Mouse (Mus musculus) neural tube, embryonic 12.5 days (tissue): ENCODE data around the gene Nfkb1. TPM values are rescaled to one million over a fixed set of nuclear protein-coding genes. Genes with fewer than 3 reads are reported as not detected.

Source experiments
- ATAC-seq: fragments of 200-750 bp; cut with Nextera tagmentation; 2 replicates; pipeline ENCODE4 v1.8.0; 2017; ENCODE audit warnings: low read depth, mild to moderate bottlenecking, moderate TSS enrichment, moderate library complexity; ENCODE audit not compliant: low FRiP score
- H3K27ac ChIP-seq: fragments of 300-500 bp; sonication (generic); 2 replicates; pipeline ENCODE4 v1.5.1; 2016
- H3K27me3 ChIP-seq: fragments of 300-500 bp; sonication (generic); replicated peaks from 2 replicates; pipeline ENCODE4 v1.6.1; 2016; ENCODE audit warnings: mild to moderate bottlenecking
- H3K36me3 ChIP-seq: fragments of 300-500 bp; sonication (generic); 2 replicates; pipeline ENCODE4 v1.6.1; 2016; ENCODE audit warnings: mild to moderate bottlenecking
- H3K4me1 ChIP-seq: fragments of 300-500 bp; sonication (generic); 2 replicates; pipeline ENCODE4 v1.6.1; 2016
- H3K4me2 ChIP-seq: fragments of 300-500 bp; sonication (generic); replicated peaks from 2 replicates; pipeline ENCODE4 v1.6.1; 2016; ENCODE audit warnings: mild to moderate bottlenecking
- H3K4me3 ChIP-seq: fragments of 300-500 bp; sonication (generic); 2 replicates; pipeline ENCODE4 v1.5.1; 2016
- H3K9ac ChIP-seq: fragments of 300-500 bp; sonication (generic); 2 replicates; pipeline ENCODE4 v1.6.1; 2016; ENCODE audit warnings: mild to moderate bottlenecking
- H3K9me3 ChIP-seq: fragments of 300-500 bp; sonication (generic); 2 replicates; pipeline ENCODE4 v1.6.1; 2016; ENCODE audit warnings: mild to moderate bottlenecking
- WGBS: fragments of 180-500 bp; shearing (Covaris S2); methylation state at CpG from one replicate; pipeline ENCODE4 v1.1.7; 2016; 5-methylcytosine and 5-hydroxymethylcytosine counted together
- polyA plus RNA-seq: library from polyadenylated mRNA; unstranded; fragments of >200 nt; fragmentation: Nextera tagmentation; extraction: Ambion mirVana; gene quantifications from 2 replicates; pipeline ENCODE4 v1.2.1, GENCODE M21; 2016

The Nfkb1 gene
- polyA plus RNA-seq, 1 experiment from 2014 or later = 12.1 TPM

DNA sequence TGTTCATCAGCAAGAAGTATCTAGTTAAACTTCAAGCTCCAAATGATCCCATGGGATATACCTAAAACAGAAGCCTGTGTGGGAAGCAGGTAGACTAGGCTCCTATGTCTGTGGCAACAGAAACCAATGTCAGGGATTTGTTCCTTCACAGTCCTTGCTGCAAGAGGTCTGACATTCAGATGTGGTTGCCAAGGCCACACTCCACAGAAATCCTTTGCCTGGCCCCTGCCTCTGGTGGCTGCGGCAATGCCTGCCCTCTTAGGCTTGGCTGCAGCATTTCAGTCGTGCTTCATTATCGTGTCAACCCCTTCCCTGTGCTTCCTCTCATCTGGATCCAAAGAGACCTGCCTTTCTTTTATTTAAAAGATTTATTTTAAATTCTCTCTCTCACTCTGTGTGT, 1.7 kb upstream of the Nfkb1 start:
- no peak overlapping the region for H3K9ac ChIP-seq
- H3K36me3 ChIP-seq = no peaks in the 10 kb centered on the region
- no peaks in the 10 kb centered on the region for H3K9me3 ChIP-seq
- no peak for ATAC-seq
- H3K4me3 ChIP-seq = no peak overlapping the region
- H3K4me2 ChIP-seq = no peak overlapping the region
- no peaks in the 10 kb centered on the region for H3K27me3 ChIP-seq
- H3K4me1 ChIP-seq = peaks cover 10% of the 10 kb centered on the region
- WGBS = 18% methylated on average over 3 of the region's 3 CpGs
- H3K27ac ChIP-seq = no peak overlapping the region

- Histone ChIP-seq H3K4me1 (peaks cover 10% of the 10 kb centered on the region), H3K9me3 (no peaks in the 10 kb centered on the region), H3K27ac (peak overlapping the region; percentile 38), H3K4me2 (peak overlapping the region; percentile 77), H3K27me3 (no peaks in the 10 kb centered on the region), H3K36me3 (no peaks in the 10 kb centered on the region), H3K4me3 (peak overlapping the region; percentile 84), H3K9ac (peak overlapping the region; percentile 94)
- ATAC-seq = peak; percentile 65
- WGBS = 2% methylated on average over 47 of the region's 47 CpGs
These were observed 668 bp downstream of the Nfkb1 start for GRCm38 (mm10) chr3:135690568-135691190.

- Histone ChIP-seq H3K27me3 (no peaks in the 10 kb centered on the region), H3K4me1 (peaks cover 10% of the 10 kb centered on the region), H3K27ac (no peak overlapping the region), H3K4me2 (peak overlapping the region; percentile 77), H3K36me3 (no peaks in the 10 kb centered on the region), H3K4me3 (peak overlapping the region; percentile 84), H3K9me3 (no peaks in the 10 kb centered on the region), H3K9ac (peak overlapping the region; percentile 94)
- WGBS = 50% methylated on average over 10 of the region's 10 CpGs
- ATAC-seq = no peak
These were observed 1.4 kb downstream of the Nfkb1 start for GRCm38 (mm10) chr3:135689773-135690567.

DNA sequence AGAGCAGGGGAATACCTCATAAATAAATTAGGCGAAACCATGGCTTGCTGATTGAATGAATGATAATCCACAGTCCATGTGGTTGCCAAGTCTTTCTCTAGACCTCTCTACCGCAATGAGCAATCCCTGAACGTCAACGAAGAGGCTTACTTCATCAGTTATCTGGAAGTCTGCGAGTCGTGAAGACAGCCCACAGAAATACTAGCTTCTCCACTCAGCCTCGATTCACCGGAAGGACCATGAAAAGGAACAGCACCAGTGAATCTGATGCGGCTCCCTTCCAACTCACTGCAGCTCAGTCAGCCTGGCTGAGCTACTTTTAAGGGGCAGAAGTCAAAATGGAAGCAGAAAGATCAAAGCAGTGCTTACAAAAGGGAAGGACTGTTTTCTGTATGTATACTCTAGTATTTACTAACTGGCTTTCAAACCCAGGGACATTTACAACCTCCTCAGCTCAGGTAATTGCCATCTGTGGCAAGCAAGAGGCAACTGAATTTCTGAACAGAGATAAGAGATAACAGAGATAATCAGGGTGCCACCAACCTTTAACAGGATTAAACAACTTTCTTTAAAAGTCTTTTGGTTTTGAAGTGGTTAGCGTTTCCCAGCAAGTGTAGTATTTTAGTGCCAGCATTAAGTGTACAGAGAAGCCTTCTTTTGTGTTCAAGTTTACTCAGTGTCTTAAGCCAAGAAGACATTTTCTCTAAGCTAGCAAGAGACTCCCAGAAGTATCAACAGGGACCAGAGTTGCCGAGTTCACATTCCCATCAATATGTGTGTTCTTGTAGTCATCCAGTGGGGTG, 2.2 kb downstream of the Nfkb1 start:
- Histone ChIP-seq H3K27me3 (no peaks in the 10 kb centered on the region), H3K4me1 (peaks cover 10% of the 10 kb centered on the region), H3K27ac (no peak overlapping the region), H3K4me2 (peak overlapping the region; percentile 77), H3K9ac (no peak overlapping the region), H3K4me3 (no peak overlapping the region), H3K36me3 (no peaks in the 10 kb centered on the region), H3K9me3 (no peaks in the 10 kb centered on the region)
- no peak for ATAC-seq
- WGBS = 47% methylated on average over 11 of the region's 11 CpGs

DNA sequence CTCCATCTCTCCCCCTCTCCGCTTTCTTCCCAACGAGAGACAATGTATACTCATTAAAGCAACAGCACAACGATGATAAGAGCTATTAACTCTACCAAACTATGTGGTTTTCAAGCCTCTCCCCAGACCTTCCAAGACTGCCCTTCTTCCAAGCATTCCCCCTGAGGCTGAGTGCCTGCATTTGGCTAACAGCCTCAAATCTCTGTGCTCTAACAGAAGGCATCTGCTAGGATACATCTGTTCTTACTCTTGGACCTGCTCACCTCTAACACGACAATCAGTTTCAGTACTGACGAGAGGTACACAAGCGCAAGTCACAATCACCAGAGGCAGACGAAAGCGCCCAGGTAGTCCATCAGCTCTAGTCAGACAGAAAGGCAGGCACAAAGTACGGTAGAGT, 3.4 kb downstream of the Nfkb1 start:
- no peak overlapping the region for H3K9ac ChIP-seq
- 78% methylated on average over 9 of the region's 9 CpGs for WGBS
- H3K36me3 ChIP-seq = no peaks in the 10 kb centered on the region
- ATAC-seq = no peak
- no peaks in the 10 kb centered on the region for H3K27me3 ChIP-seq
- no peak overlapping the region for H3K4me3 ChIP-seq
- peaks cover 10% of the 10 kb centered on the region for H3K4me1 ChIP-seq
- no peak overlapping the region for H3K27ac ChIP-seq
- no peaks in the 10 kb centered on the region for H3K9me3 ChIP-seq
- H3K4me2 ChIP-seq = no peak overlapping the region

DNA sequence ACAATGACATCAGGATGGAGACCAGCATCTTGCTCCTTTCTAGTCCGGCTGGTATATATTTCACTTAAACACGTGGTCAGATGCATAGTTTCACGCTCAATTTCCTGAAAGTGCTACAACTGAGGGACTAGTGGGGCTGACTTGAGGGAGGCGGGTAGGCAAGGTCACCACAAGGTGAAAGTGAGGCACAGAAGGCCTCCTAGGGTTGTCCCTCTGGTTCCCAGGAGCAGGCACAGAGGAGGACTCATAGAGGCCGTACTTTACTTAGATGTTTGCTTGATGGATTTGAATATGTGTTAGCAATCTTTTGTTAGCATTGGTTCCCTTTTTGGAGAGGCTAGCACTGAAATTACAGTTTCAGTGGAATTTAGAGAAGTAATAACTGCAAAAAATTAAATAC, 4.9 kb downstream of the Nfkb1 start:
- Histone ChIP-seq H3K36me3 (no peaks in the 10 kb centered on the region), H3K9ac (no peak overlapping the region), H3K9me3 (no peaks in the 10 kb centered on the region), H3K27me3 (no peaks in the 10 kb centered on the region), H3K4me3 (no peak overlapping the region), H3K27ac (no peak overlapping the region), H3K4me2 (no peak overlapping the region), H3K4me1 (no peaks in the 10 kb centered on the region)
- ATAC-seq = no peak
- WGBS = 45% methylated on average over 5 of the region's 5 CpGs

- WGBS = 77% methylated on average over 6 of the region's 6 CpGs
- no peak overlapping the region for H3K27ac ChIP-seq
These were observed 8.1 kb downstream of the Nfkb1 start for GRCm38 (mm10) chr3:135683275-135683674.

DNA sequence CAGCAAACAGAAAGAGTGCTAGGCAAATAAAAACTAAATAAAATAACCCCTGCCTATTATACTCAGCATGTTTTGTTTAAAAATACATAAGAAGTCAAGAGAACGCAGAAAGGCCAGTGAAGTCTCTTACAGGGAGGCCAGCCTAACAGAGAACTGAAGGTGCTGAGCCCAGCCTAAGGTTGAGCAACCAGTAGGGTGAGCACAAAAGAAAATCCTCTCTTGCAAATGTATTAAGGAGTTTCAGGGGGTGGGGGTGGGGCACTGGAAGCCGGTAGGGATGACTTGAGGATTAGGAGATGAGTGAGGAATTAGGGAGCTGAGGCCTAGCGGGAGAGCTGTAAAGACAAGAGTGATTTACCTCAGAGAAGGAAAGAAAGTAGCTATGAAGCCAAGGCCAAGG, 9.1 kb downstream of the Nfkb1 start:
- H3K9ac ChIP-seq = no peak overlapping the region
- no peaks in the 10 kb centered on the region for H3K4me1 ChIP-seq
- no peaks in the 10 kb centered on the region for H3K27me3 ChIP-seq
- no peaks in the 10 kb centered on the region for H3K36me3 ChIP-seq
- H3K4me2 ChIP-seq = no peak overlapping the region
- 32% methylated on average over 3 of the region's 3 CpGs for WGBS
- no peak overlapping the region for H3K4me3 ChIP-seq
- ATAC-seq = no peak
- no peaks in the 10 kb centered on the region for H3K9me3 ChIP-seq
- H3K27ac ChIP-seq = no peak overlapping the region

More at GRCm38 (mm10) chr3:135683275-135683674, 8.1 kb downstream of the Nfkb1 start:
- Histone ChIP-seq H3K4me2 (no peak overlapping the region), H3K9ac (no peak overlapping the region), H3K4me1 (no peaks in the 10 kb centered on the region), H3K36me3 (no peaks in the 10 kb centered on the region), H3K4me3 (no peak overlapping the region), H3K9me3 (no peaks in the 10 kb centered on the region), H3K27me3 (no peaks in the 10 kb centered on the region)
- no peak for ATAC-seq

- no peaks in the 10 kb centered on the region for H3K9me3 ChIP-seq
- H3K27ac ChIP-seq = no peak overlapping the region
- H3K4me3 ChIP-seq = no peak overlapping the region
- H3K4me1 ChIP-seq = no peaks in the 10 kb centered on the region
- no peaks in the 10 kb centered on the region for H3K27me3 ChIP-seq
- no peak overlapping the region for H3K9ac ChIP-seq
- 77% methylated on average over 8 of the region's 8 CpGs for WGBS
- no peaks in the 10 kb centered on the region for H3K36me3 ChIP-seq
- H3K4me2 ChIP-seq = no peak overlapping the region
- no peak for ATAC-seq
These were observed 10.0 kb downstream of the Nfkb1 start for GRCm38 (mm10) chr3:135681272-135681783.

GRCm38 (mm10) chr3:135680213-135680843, 11.0 kb downstream of the Nfkb1 start:
- no peak overlapping the region for H3K9ac ChIP-seq
- no peaks in the 10 kb centered on the region for H3K36me3 ChIP-seq
- no peak overlapping the region for H3K27ac ChIP-seq
- WGBS = 78% methylated on average over 6 of the region's 6 CpGs
- no peaks in the 10 kb centered on the region for H3K9me3 ChIP-seq
- 0 out of 2 replicates have a peak, but pooled peaks have one; percentile 37 for ATAC-seq
- no peak overlapping the region for H3K4me2 ChIP-seq
- peaks cover 2% of the 10 kb centered on the region for H3K4me1 ChIP-seq
- no peak overlapping the region for H3K4me3 ChIP-seq
- no peaks in the 10 kb centered on the region for H3K27me3 ChIP-seq

DNA sequence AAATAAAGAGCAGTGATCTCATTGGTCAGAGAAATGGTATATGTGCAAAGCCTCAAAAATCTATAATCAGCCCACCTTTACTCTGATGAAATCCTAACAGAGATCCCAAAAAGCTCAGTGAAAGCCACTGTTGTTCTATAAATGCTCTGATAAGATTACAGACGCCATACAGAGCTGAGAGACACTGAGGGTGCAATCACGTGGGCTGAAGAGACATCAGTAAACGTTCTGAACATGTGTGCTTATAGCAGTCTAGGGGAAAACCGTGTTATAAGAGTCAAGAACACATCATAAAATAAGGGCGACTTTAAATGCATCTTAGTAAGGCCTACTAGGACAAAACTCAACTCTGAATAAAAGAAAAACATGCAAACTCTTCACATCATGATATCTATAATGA, 14.3 kb downstream of the Nfkb1 start:
- Histone ChIP-seq H3K27me3 (no peaks in the 10 kb centered on the region), H3K27ac (no peak overlapping the region), H3K4me1 (peaks cover 26% of the 10 kb centered on the region), H3K36me3 (no peaks in the 10 kb centered on the region), H3K9ac (no peak overlapping the region), H3K4me2 (no peak overlapping the region), H3K4me3 (no peak overlapping the region), H3K9me3 (no peaks in the 10 kb centered on the region)
- ATAC-seq = no peak
- WGBS = 86% methylated on average over 5 of the region's 5 CpGs

- WGBS = 89% methylated on average over 2 of the region's 2 CpGs
- no peak for ATAC-seq
- H3K4me2 ChIP-seq = no peak overlapping the region
These were observed 15.0 kb downstream of the Nfkb1 start for GRCm38 (mm10) chr3:135676364-135676763.

More at GRCm38 (mm10) chr3:135676364-135676763, 15.0 kb downstream of the Nfkb1 start:
- Histone ChIP-seq H3K9ac (no peak overlapping the region), H3K27ac (no peak overlapping the region), H3K9me3 (no peaks in the 10 kb centered on the region), H3K4me3 (no peak overlapping the region), H3K36me3 (no peaks in the 10 kb centered on the region), H3K27me3 (no peaks in the 10 kb centered on the region), H3K4me1 (peaks cover 26% of the 10 kb centered on the region)
